In the genomic region with DNA sequence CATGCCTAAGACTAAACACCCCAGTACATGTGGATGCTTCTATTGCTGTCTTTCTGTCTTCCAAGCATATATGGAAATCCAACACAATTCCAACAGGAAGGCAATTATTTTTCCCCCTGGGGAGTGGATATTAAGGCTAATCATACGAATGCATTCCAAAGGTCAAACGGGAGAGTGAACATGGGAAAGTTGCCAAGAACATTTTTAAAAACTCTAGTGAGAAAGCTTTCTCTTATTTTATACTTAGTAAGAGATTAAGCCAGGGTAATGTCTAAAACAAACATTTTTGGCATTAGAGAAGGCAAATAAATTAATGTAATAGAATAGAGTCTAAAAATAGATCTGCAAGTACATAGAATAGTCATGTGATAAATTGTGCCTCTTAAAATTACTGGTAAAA, we compare ENCODE assay signal across 20 mouse cellular contexts.
DNase-seq lines count a peak whose midpoint lies in the region; ATAC-seq and TF ChIP-seq lines count a peak whose summit lies in the region.
"Had no signal": no experiment of that assay in that cellular context is flagged by ENCODE, and none has a peak within 500 bp of the region (broad histone marks: within the 10 kb centered on the region; RNA-seq: fewer than 3 reads in every experiment).

No protein-coding gene starts in this region.

- H3K4me3 ChIP-seq in kidney, embryonic 15.5 days (replicated peaks) = no peak overlapping the region
- no peak overlapping the region for H3K4me3 ChIP-seq in intestine, postnatal 0 days (ENCODE audit: low read depth, low read length)
- H3K4me3 ChIP-seq in layer of hippocampus, adult 2 months = no peak overlapping the region
- H3K4me3 ChIP-seq: embryonic facial prominence, embryonic 12.5 days; forebrain, embryonic 15.5 days; limb, embryonic 12.5 days; liver, embryonic 15.5 days; megakaryocyte, embryonic 14.5 days; neural tube, embryonic 13.5 days had no signal

- WGBS in kidney, embryonic 15.5 days = 49% methylated on average over 2 of the region's 2 CpGs
- 26% methylated on average over 2 of the region's 2 CpGs for WGBS in intestine, postnatal 0 days

- no peaks in the 10 kb centered on the region for H3K9me3 ChIP-seq in kidney, embryonic 15.5 days (replicated peaks)
- H3K9me3 ChIP-seq in intestine, postnatal 0 days (ENCODE audit: control insufficient read depth) = no peaks in the 10 kb centered on the region
- H3K9me3 ChIP-seq: embryonic facial prominence, embryonic 12.5 days; forebrain, embryonic 15.5 days; limb, embryonic 12.5 days; liver, embryonic 15.5 days; megakaryocyte, embryonic 14.5 days; neural tube, embryonic 13.5 days had no signal

- no peak overlapping the region for H3K4me2 ChIP-seq in kidney, embryonic 15.5 days
- H3K4me2 ChIP-seq in intestine, postnatal 0 days (replicated peaks; ENCODE audit: low read depth) = no peak overlapping the region
- H3K4me2 ChIP-seq: embryonic facial prominence, embryonic 12.5 days; forebrain, embryonic 15.5 days; limb, embryonic 12.5 days; liver, embryonic 15.5 days; neural tube, embryonic 13.5 days had no signal

- no peaks in the 10 kb centered on the region for H3K27me3 ChIP-seq in kidney, embryonic 15.5 days
- H3K27me3 ChIP-seq in intestine, postnatal 0 days (replicated peaks; ENCODE audit: control insufficient read depth, insufficient read depth, low read length) = no peaks in the 10 kb centered on the region
- H3K27me3 ChIP-seq: embryonic facial prominence, embryonic 12.5 days; forebrain, embryonic 15.5 days; limb, embryonic 12.5 days; liver, embryonic 15.5 days; megakaryocyte, embryonic 14.5 days; neural tube, embryonic 13.5 days had no signal

- ATAC-seq in kidney, embryonic 15.5 days (replicated peaks; ENCODE audit: low FRiP score) = no peak
- 0 out of 2 replicates have a peak, but pooled peaks have one; percentile 25 for ATAC-seq in intestine, postnatal 0 days
- ATAC-seq: forebrain, embryonic 15.5 days had no signal

- no peaks in the 10 kb centered on the region for H3K36me3 ChIP-seq in kidney, embryonic 15.5 days
- H3K36me3 ChIP-seq in intestine, postnatal 0 days (ENCODE audit: control insufficient read depth, insufficient read depth) = no peaks in the 10 kb centered on the region
- H3K36me3 ChIP-seq: embryonic facial prominence, embryonic 12.5 days; forebrain, embryonic 15.5 days; limb, embryonic 12.5 days; liver, embryonic 15.5 days; neural tube, embryonic 13.5 days had no signal

- TF ChIP-seq CTCF in intestine, postnatal 0 days (IDR thresholded peaks at IDR 0.05; ENCODE audit: low read depth) = no peak
- TF ChIP-seq CTCF in layer of hippocampus, adult 2 months (conservative IDR thresholded peaks at IDR 0.05) = no peak

- DNase-seq in heart, adult 8-10 months (ENCODE audit: low spot score) = peak; percentile 53
- DNase-seq in heart, postnatal 36 days = no peak
- no peak for DNase-seq in kidney, adult 8-10 months
- DNase-seq in NIH3T3 (ENCODE audit: low read depth) = peak; percentile 15
- DNase-seq in layer of hippocampus, adult 2 months (ENCODE audit: low spot score in 2 of 2) = no peak
- DNase-seq: cerebellum, adult 9-10 months; gastrocnemius, postnatal 14 days; lung, postnatal 14 days; midbrain, embryonic 14.5 days; spleen, adult 18-20 months; thymus, adult 18-20 months; thymus, postnatal 4 days had no signal

- peaks cover 17% of the 10 kb centered on the region for H3K4me1 ChIP-seq in kidney, embryonic 15.5 days
- no peaks in the 10 kb centered on the region for H3K4me1 ChIP-seq in intestine, postnatal 0 days (replicated peaks; ENCODE audit: control insufficient read depth, insufficient read depth, low read length)
- H3K4me1 ChIP-seq: forebrain, embryonic 15.5 days; liver, embryonic 15.5 days; megakaryocyte, embryonic 14.5 days had no signal

- no peak overlapping the region for H3K9ac ChIP-seq in kidney, embryonic 15.5 days
- no peak overlapping the region for H3K9ac ChIP-seq in intestine, postnatal 0 days (ENCODE audit: low read depth, low read length)
- H3K9ac ChIP-seq: embryonic facial prominence, embryonic 12.5 days; forebrain, embryonic 15.5 days; limb, embryonic 12.5 days; liver, embryonic 15.5 days; neural tube, embryonic 13.5 days had no signal

- peak overlapping the region; percentile 10; the same call in 1 of the 2 replicates for H3K27ac ChIP-seq in kidney, embryonic 15.5 days
- H3K27ac ChIP-seq in intestine, postnatal 0 days (ENCODE audit: low read depth, low read length) = no peak overlapping the region
- H3K27ac ChIP-seq in layer of hippocampus, adult 2 months = no peak overlapping the region
- H3K27ac ChIP-seq: embryonic facial prominence, embryonic 12.5 days; forebrain, embryonic 15.5 days; limb, embryonic 12.5 days; liver, embryonic 15.5 days; neural tube, embryonic 13.5 days had no signal

- intact Hi-C loops in heart, postnatal 36 days (cut with DNase I) = no loop called here

Comparison
In these comparisons a context has a peak if more than half of its experiments do, and no peak if none do; other contexts are left out.
1. DNase-seq: peak in heart, adult 8-10 months (single experiment) and NIH3T3 (single experiment); none in heart, postnatal 36 days (0 of 2), kidney, adult 8-10 months (0 of 2) and layer of hippocampus, adult 2 months (0 of 2).